Mouse (Mus musculus) neural tube, embryonic 12.5 days (tissue): ENCODE measurements around the gene Ak4. TPM values are rescaled to one million over a fixed set of nuclear protein-coding genes. Genes with fewer than 3 reads are reported as not detected.
A peak's percentile ranks its signal among the peaks of the same experiment; 100 is the strongest.
"Not testable (repeated sequence)": the region's sequence is repeated elsewhere in the genome, so short reads cannot be mapped to it uniquely, and the experiment has no call there.

Source experiments
- ATAC-seq: fragments of 200-750 bp; cut with Nextera tagmentation; 2 replicates; pipeline ENCODE4 v1.8.0; 2017; ENCODE audit warnings: low read depth, mild to moderate bottlenecking, moderate TSS enrichment, moderate library complexity; ENCODE audit not compliant: low FRiP score
- H3K27ac ChIP-seq: fragments of 300-500 bp; sonication (generic); 2 replicates; pipeline ENCODE4 v1.5.1; 2016
- H3K27me3 ChIP-seq: fragments of 300-500 bp; sonication (generic); replicated peaks from 2 replicates; pipeline ENCODE4 v1.6.1; 2016; ENCODE audit warnings: mild to moderate bottlenecking
- H3K36me3 ChIP-seq: fragments of 300-500 bp; sonication (generic); 2 replicates; pipeline ENCODE4 v1.6.1; 2016; ENCODE audit warnings: mild to moderate bottlenecking
- H3K4me1 ChIP-seq: fragments of 300-500 bp; sonication (generic); 2 replicates; pipeline ENCODE4 v1.6.1; 2016
- H3K4me2 ChIP-seq: fragments of 300-500 bp; sonication (generic); replicated peaks from 2 replicates; pipeline ENCODE4 v1.6.1; 2016; ENCODE audit warnings: mild to moderate bottlenecking
- H3K4me3 ChIP-seq: fragments of 300-500 bp; sonication (generic); 2 replicates; pipeline ENCODE4 v1.5.1; 2016
- H3K9ac ChIP-seq: fragments of 300-500 bp; sonication (generic); 2 replicates; pipeline ENCODE4 v1.6.1; 2016; ENCODE audit warnings: mild to moderate bottlenecking
- H3K9me3 ChIP-seq: fragments of 300-500 bp; sonication (generic); 2 replicates; pipeline ENCODE4 v1.6.1; 2016; ENCODE audit warnings: mild to moderate bottlenecking
- WGBS: fragments of 180-500 bp; shearing (Covaris S2); methylation state at CpG from one replicate; pipeline ENCODE4 v1.1.7; 2016; 5-methylcytosine and 5-hydroxymethylcytosine counted together
- polyA plus RNA-seq: library from polyadenylated mRNA; unstranded; fragments of >200 nt; fragmentation: Nextera tagmentation; extraction: Ambion mirVana; gene quantifications from 2 replicates; pipeline ENCODE4 v1.2.1, GENCODE M21; 2016

Gene Ak4
- 10.4 and 12.0 TPM in 2 replicates for polyA plus RNA-seq

DNA sequence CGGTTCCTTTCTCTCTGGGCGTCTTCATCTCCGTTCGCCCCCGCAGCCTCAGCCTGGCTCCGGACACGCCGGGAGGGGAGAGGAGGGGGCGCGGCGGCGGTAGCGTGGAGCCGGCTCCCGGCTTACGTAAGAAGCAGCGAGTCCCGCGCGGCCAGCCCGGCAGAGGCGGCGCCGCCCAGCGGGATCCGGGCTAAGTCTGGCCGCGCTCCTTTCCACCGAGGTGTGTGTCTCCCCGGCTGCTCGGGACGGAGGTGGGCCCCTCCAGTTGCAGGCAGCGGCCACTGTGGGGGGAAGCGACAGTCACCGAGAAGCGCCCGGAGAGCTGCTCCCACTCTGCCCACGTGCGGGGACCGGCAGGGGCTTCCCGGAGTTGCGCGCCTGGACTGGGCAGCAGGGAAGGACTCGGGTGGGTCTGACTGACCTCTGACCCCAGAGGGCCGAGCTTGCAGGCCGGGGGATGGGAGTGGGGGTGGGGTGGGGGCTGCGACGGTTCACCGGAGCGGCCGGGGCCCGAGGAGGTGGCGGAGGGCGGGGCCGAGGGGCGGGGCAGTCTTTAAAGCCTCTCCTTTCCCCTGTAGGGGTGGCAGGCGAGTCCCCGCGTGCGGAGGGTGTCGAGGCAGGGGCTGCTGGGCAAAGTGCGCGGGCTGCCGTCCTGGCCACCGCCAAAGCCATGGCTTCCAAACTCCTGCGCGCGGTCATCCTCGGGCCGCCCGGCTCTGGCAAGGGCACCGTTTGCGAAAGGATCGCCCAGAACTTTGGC is at the start of gene Ak4:
TSS of gene Ak4 (plus strand) at position 127 of the 760 bp plus-strand sequence.
- ATAC-seq, result peak; percentile 80
- peak within 1 kb of the TSS; percentile 99 for H3K4me2 ChIP-seq
- H3K27me3 ChIP-seq, result 0 out of 2 replicates have a peak, but pooled peaks cover 9% of the 10 kb centered on the region
- no peaks in the 10 kb centered on the region for H3K36me3 ChIP-seq
- peak within 1 kb of the TSS; percentile 78 for H3K9ac ChIP-seq
- H3K4me1 ChIP-seq, result peaks cover 10% of the 10 kb centered on the region
- no peak within 1 kb of the TSS for H3K27ac ChIP-seq
- WGBS, result under 1% methylated on average over 71 of the region's 74 CpGs
- peak within 1 kb of the TSS; percentile 71 for H3K4me3 ChIP-seq
- H3K9me3 ChIP-seq, result no peaks in the 10 kb centered on the region

DNA sequence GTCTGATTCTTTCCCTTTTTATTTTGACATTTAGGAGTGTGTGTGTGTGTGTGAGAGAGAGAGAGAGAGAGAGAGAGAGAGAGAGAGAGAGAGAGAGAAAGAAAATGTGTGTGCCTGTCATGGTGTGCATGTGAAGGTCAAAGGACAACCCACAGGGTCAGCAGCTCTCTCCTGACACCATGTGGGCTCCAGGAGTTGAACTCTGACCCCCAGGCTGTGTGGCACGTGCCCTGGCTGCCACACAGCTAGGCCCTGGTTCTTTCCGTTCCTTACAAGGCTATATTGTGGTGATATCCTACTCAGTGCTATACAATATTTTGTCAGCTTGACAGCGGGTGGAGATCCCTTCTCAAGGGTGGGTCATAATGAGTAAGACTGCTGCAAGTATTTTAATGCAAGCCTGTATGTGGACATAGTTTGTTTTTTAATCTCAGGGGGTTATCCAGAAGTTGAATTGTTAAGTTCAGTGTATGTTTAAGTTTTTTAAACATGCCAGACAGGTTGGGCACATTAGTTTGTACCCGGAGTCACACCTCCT is 49.3 kb upstream of the Ak4 start:
- no peak overlapping the region for H3K4me2 ChIP-seq
- no peak for ATAC-seq
- H3K9ac ChIP-seq, result no peak overlapping the region
- no peak overlapping the region for H3K27ac ChIP-seq
- WGBS, result 64% methylated on average over 4 of the region's 4 CpGs
- H3K9me3 ChIP-seq, result no peaks in the 10 kb centered on the region
- H3K36me3 ChIP-seq, result no peaks in the 10 kb centered on the region
- no peaks in the 10 kb centered on the region for H3K27me3 ChIP-seq
- H3K4me1 ChIP-seq, result no peaks in the 10 kb centered on the region
- H3K4me3 ChIP-seq, result no peak overlapping the region

DNA sequence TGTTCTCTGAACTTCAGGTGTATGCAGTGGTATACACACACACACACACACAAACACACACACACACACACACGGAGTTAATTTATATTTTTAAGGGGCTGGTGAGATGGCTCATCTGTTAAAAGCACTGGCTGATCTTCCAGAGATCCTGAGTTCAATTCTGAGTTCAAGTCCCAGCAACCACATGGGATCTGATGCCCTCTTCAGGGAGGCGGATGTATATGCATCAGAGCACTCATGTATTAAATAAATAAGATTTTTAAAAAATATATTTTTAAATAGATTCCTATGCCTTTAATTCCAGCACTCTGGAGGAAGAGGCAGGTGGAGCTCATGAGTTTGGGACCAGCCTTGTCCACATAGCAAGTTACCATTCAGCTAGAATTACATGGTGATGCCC is 46.8 kb upstream of the Ak4 start:
- no peak for ATAC-seq
- H3K9ac ChIP-seq, result no peak overlapping the region
- H3K36me3 ChIP-seq, result no peaks in the 10 kb centered on the region
- no peaks in the 10 kb centered on the region for H3K27me3 ChIP-seq
- no peaks in the 10 kb centered on the region for H3K9me3 ChIP-seq
- no peak overlapping the region for H3K4me2 ChIP-seq
- WGBS, result 76% methylated on average over 2 of the region's 2 CpGs
- no peak overlapping the region for H3K27ac ChIP-seq
- no peaks in the 10 kb centered on the region for H3K4me1 ChIP-seq
- H3K4me3 ChIP-seq, result no peak overlapping the region

DNA sequence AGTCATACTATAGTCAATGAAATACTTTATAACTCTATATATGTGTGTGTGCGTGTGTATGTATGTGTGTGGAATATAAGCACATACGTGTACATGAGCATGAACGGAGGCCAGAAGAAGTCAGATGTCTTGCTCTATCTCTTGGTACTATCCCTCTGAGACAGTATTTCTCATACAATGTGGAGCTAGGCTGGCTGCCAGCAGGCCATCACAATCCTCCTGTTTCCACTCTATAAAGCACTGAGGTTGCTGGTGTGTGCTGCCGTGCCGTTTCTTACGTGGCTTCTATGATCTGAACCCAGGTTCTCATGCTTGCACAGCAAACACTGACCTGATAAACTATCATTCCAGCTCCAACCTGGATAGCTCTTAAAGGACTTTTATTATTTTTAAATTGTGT is 46.3 kb upstream of the Ak4 start:
- Histone ChIP-seq H3K27me3 (no peaks in the 10 kb centered on the region), H3K9me3 (no peaks in the 10 kb centered on the region), H3K4me2 (no peak overlapping the region), H3K9ac (no peak overlapping the region), H3K4me1 (no peaks in the 10 kb centered on the region), H3K27ac (no peak overlapping the region), H3K4me3 (no peak overlapping the region), H3K36me3 (no peaks in the 10 kb centered on the region)
- ATAC-seq, result no peak
- 88% methylated on average over 6 of the region's 6 CpGs for WGBS

DNA sequence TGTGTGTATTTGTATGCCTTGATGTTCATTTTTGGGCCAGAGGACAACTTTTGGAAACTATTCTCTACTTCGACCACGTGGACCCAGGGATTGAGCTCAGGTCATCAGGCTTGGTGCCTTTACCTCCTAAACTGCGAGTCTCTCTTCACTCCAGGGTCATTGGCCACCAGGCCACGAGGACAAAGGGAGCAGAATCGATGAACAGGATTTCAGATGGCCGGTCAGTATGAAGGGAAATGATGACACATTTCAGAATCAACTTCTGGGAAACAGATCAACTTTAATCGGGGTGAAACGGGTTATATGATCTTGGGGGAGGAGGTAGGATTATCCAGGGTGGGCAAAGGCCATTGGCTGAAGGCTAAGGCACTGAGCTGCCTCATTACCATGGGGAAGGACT is 45.0 kb upstream of the Ak4 start:
- Histone ChIP-seq H3K36me3 (no peaks in the 10 kb centered on the region), H3K4me2 (no peak overlapping the region)

DNA sequence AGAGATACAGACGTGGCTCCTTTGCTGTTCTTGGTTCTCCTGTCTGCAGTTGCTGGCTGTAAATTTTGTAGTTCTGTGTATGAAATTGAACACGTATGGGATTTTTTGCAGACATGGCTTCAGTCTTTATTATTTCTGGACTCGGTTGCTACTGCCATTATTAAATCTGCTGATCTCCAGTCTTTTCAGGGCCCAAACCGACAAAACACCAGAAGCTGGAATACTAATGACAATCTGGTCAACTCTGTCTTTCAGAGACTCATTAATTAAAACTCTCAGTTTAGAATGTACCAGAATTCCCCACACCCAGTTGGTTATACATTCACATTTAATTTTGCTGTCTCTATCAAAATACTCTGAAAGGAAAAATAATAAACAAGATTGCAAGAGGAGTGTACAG is 42.2 kb upstream of the Ak4 start:
- Histone ChIP-seq H3K4me1 (no peaks in the 10 kb centered on the region), H3K4me3 (no peak overlapping the region), H3K36me3 (no peaks in the 10 kb centered on the region), H3K9ac (no peak overlapping the region), H3K4me2 (no peak overlapping the region), H3K27ac (no peak overlapping the region), H3K27me3 (no peaks in the 10 kb centered on the region), H3K9me3 (no peaks in the 10 kb centered on the region)
- ATAC-seq, result no peak
- 86% methylated on average over 4 of the region's 4 CpGs for WGBS

More for the DNA sequence above, 45.0 kb upstream of the Ak4 start:
- H3K4me1 ChIP-seq, result no peaks in the 10 kb centered on the region
- no peak overlapping the region for H3K9ac ChIP-seq
- ATAC-seq, result no peak
- WGBS, result 81% methylated on average over 8 of the region's 8 CpGs
- H3K27ac ChIP-seq, result no peak overlapping the region
- H3K9me3 ChIP-seq, result no peaks in the 10 kb centered on the region
- no peaks in the 10 kb centered on the region for H3K27me3 ChIP-seq
- H3K4me3 ChIP-seq, result no peak overlapping the region

DNA sequence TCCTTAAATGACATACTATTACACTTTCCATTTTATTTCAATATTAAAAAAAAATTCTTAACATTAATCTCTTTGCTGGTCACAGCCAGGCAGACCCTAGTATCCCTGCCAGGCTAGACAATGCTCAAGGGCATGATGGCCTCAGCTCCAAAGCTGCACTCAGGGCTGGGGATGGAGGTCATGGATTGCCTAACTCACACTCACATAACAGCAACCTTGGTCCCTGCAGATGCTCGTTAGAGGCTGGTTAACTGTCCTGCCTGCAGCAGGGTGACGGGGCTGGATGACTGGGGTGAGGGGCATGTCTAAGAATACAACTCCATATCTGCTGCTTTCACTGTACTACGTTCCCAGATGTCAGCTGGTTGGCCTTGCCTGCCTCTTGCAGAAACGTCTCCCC is 40.8 kb upstream of the Ak4 start:
- no peak for ATAC-seq

DNA sequence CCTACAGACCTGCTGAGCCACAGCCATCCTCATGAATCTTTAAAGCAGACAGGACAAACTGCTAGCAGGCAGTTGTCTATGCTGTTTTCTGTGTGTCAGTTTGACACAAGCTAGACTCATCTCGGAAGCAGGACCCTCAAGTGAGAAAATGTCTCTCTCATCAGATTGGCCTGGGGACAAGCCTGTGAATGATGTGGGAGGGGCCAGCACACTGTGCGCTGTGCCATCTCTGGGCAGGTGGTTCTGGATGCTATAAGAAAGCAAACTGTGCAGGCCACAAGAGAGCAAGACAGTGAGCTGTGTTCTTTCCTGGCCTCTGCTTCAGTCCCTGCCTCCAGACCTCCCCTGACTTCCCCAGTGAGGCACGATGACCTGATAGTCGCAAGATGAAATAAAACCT is 40.3 kb upstream of the Ak4 start:
- Histone ChIP-seq H3K4me1 (no peaks in the 10 kb centered on the region), H3K27ac (no peak overlapping the region), H3K9ac (no peak overlapping the region), H3K4me3 (no peak overlapping the region), H3K9me3 (no peaks in the 10 kb centered on the region), H3K36me3 (no peaks in the 10 kb centered on the region), H3K27me3 (no peaks in the 10 kb centered on the region), H3K4me2 (no peak overlapping the region)
- 76% methylated on average over 4 of the region's 4 CpGs for WGBS
- 0 out of 2 replicates have a peak, but pooled peaks have one; percentile 25 for ATAC-seq

More for the DNA sequence above, 40.8 kb upstream of the Ak4 start:
- Histone ChIP-seq H3K4me3 (no peak overlapping the region), H3K9ac (no peak overlapping the region), H3K36me3 (no peaks in the 10 kb centered on the region), H3K27me3 (no peaks in the 10 kb centered on the region), H3K27ac (no peak overlapping the region), H3K9me3 (no peaks in the 10 kb centered on the region), H3K4me2 (no peak overlapping the region), H3K4me1 (no peaks in the 10 kb centered on the region)
- WGBS, result 55% methylated on average over 4 of the region's 4 CpGs

DNA sequence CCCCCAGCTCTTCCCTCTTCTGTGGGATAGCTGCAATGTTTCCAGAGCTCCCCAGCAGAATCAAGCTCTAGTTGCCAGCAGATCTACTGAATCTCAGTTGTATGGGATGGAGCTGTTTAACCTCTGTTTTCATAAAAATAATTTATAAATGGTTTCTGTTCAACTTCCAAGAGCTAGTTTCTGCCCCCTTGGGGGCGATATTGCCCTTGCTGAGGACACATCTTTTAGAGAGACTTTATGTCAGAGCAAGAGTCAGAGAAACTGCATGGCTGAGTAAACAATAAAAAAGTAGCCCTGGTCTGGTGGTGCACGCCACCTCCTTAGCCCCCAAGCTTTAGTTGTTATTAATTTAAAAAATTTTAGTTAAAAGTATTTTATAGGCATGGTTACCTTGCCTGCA is 34.1 kb upstream of the Ak4 start:
- H3K36me3 ChIP-seq, result no peaks in the 10 kb centered on the region
- ATAC-seq, result no peak
- H3K9me3 ChIP-seq, result no peaks in the 10 kb centered on the region
- WGBS, result 58% methylated on average over 2 of the region's 2 CpGs
- H3K27me3 ChIP-seq, result no peaks in the 10 kb centered on the region
- H3K9ac ChIP-seq, result no peak overlapping the region
- no peak overlapping the region for H3K4me3 ChIP-seq
- H3K4me1 ChIP-seq, result no peaks in the 10 kb centered on the region
- H3K4me2 ChIP-seq, result no peak overlapping the region
- H3K27ac ChIP-seq, result no peak overlapping the region

DNA sequence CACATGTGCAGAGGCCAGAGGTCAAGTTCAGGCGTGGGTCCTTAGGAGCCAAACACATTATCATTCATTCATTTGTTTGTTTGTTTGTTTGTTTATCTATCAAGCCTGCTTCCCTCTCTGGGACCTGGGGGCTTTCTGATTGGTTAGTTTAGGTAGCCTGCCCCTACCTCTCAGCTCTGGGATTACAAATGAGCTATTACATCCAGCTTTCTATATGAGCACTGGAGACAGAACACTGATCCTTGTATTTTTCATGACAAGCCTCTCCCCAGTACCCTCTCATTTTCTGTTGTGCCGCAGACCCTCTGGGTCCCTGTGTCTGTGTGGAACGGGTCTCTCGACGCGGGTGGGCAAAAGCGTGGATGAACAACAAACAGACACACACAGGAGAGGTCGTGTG is 30.8 kb upstream of the Ak4 start:
- Histone ChIP-seq H3K4me2 (no peak overlapping the region), H3K4me1 (no peaks in the 10 kb centered on the region), H3K9ac (no peak overlapping the region), H3K27me3 (no peaks in the 10 kb centered on the region), H3K9me3 (no peaks in the 10 kb centered on the region), H3K36me3 (no peaks in the 10 kb centered on the region), H3K4me3 (no peak overlapping the region), H3K27ac (no peak overlapping the region)
- 88% methylated on average over 8 of the region's 8 CpGs for WGBS
- no peak for ATAC-seq

DNA sequence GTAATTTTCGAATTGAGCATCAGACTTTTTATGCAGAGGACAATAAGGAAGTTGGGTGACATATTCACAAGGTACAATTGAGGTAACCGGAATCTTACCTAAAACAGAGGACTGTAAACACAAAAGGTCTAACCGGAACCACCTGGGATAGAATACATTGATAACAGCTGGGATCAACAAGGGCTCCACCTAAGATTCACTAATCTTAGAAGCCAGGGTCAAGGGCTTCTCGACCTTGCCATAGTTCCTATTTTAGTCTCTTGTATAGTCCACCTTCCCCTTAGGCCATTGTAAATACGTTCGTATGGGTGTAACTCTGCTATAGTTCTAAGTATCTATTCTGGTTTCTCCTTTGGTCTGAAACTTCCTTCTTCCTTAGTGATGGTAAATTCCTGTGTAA is 30.4 kb upstream of the Ak4 start:
- not testable (repeated sequence) for H3K27me3 ChIP-seq, H3K9me3 ChIP-seq, H3K36me3 ChIP-seq, H3K9ac ChIP-seq, ATAC-seq, H3K4me3 ChIP-seq, H3K4me2 ChIP-seq, H3K27ac ChIP-seq, H3K4me1 ChIP-seq
- WGBS, result 83% methylated on average over 6 of the region's 6 CpGs

DNA sequence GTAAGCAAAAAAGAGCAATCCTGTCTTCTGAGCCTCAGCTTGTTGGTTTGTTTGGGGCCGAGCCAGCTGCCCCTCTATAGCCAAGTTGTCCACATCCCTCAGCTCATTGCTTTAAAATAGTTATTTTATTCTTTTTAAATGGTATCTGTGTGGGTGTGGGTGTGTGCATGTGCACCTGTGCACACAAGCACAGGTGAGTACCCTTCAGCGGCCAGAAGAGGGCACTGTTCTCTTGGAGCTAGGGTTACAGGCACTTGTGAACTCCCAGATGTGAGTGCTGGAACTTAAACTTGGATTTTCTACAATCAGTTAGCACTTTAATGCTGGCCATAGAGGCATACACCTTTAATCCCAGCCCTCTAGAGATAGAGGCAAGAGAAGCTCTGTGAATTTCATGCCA is 26.8 kb upstream of the Ak4 start:
- no peak for ATAC-seq
- Histone ChIP-seq H3K9me3 (no peaks in the 10 kb centered on the region), H3K4me2 (no peak overlapping the region), H3K4me3 (no peak overlapping the region), H3K9ac (no peak overlapping the region), H3K36me3 (no peaks in the 10 kb centered on the region), H3K27me3 (no peaks in the 10 kb centered on the region), H3K4me1 (no peaks in the 10 kb centered on the region), H3K27ac (no peak overlapping the region)
- 48% methylated on average over 2 of the region's 2 CpGs for WGBS

DNA sequence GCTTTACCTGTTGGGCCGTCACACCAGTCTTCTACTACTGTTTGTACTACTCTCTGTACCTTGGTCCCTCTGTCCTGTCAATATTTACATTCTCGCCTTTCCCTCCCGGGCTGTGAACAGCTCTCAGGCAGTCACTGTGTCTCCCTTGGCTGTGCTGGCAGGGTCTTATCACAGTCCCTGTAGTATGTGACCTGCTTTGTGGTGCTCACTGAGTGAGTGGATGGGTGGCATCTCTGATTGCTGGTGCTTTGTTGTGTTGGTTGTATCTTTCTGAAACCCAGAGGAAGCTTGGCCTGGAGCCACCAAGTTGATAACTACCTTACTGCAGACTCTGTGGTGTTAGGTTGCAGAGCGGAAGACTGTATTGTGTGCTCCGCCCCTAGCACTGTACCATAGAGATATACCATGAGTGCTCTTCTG is 25.8 kb upstream of the Ak4 start:
- Histone ChIP-seq H3K27ac (no peak overlapping the region), H3K4me1 (no peaks in the 10 kb centered on the region), H3K4me3 (no peak overlapping the region), H3K9me3 (no peaks in the 10 kb centered on the region), H3K36me3 (no peaks in the 10 kb centered on the region), H3K9ac (no peak overlapping the region), H3K4me2 (no peak overlapping the region), H3K27me3 (no peaks in the 10 kb centered on the region)
- WGBS, result 87% methylated on average over 5 of the region's 5 CpGs
- ATAC-seq, result no peak
